Mouse (Mus musculus) MEL (cell line): ENCODE data around the gene Eif4g1. TPM values are rescaled to one million over a fixed set of nuclear protein-coding genes. Genes with fewer than 3 reads are reported as not detected.

Source experiments
- DNase-seq: peaks from one replicate; pipeline ENCODE4 v3.0.0; 2011; ENCODE audit warnings: low read depth, low spot score
- H3K27ac ChIP-seq: 2 replicates; pipeline ENCODE4 v1.5.1; 2012; ENCODE audit warnings: low read depth, mild to moderate bottlenecking, control low read depth, low read length, moderate library complexity; ENCODE audit not compliant: control insufficient read depth
- H3K27me3 ChIP-seq, 2 experiments: fragments of 150-350 bp in 1 of 2; sonication (generic) in 1 of 2; 2 replicates each; pipeline ENCODE4 v1.6.1; 2012; ENCODE audit warnings: low read length in 2 of 2, mild to moderate bottlenecking in 2 of 2, improper control_type of control experiment in 1 of 2, moderate library complexity in 1 of 2; ENCODE audit not compliant: insufficient read depth in 2 of 2, control insufficient read depth in 1 of 2
- H3K36me3 ChIP-seq, 2 experiments: 2 replicates each; pipeline ENCODE4 v1.6.1; 2012 to 2014; ENCODE audit warnings: low read length in 2 of 2, improper control_type of control experiment in 1 of 2, inconsistent platforms in 1 of 2, mild to moderate bottlenecking in 1 of 2; ENCODE audit not compliant: insufficient read depth in 2 of 2, control insufficient read depth in 1 of 2
- H3K4me1 ChIP-seq, 2 experiments: fragments of 150-350 bp in 1 of 2; sonication (generic) in 1 of 2; 2 replicates each; pipeline ENCODE4 v1.6.1; 2012; ENCODE audit warnings: low read length in 2 of 2, improper control_type of control experiment in 1 of 2, mild to moderate bottlenecking in 1 of 2; ENCODE audit not compliant: insufficient read depth in 2 of 2, control insufficient read depth in 1 of 2
- H3K4me3 ChIP-seq, 2 experiments: fragments of 150-350 bp in 1 of 2; sonication (generic) in 1 of 2; 2 replicates each; pipeline ENCODE4 v1.5.1; 2012; ENCODE audit warnings: low read depth in 2 of 2, low read length in 2 of 2, mild to moderate bottlenecking in 2 of 2, moderate library complexity in 2 of 2, control low read depth in 1 of 2, improper control_type of control experiment in 1 of 2; ENCODE audit not compliant: control insufficient read depth in 1 of 2, insufficient read depth in 1 of 2
- H3K79me2 ChIP-seq: 2 replicates; pipeline ENCODE4 v1.6.1; 2012; ENCODE audit warnings: mild to moderate bottlenecking, low read length, moderate library complexity; ENCODE audit not compliant: control insufficient read depth, poor library complexity, insufficient read depth
- H3K9ac ChIP-seq: 2 replicates; pipeline ENCODE4 v1.6.1; 2012; ENCODE audit warnings: low read depth, mild to moderate bottlenecking, control low read depth, low read length, moderate library complexity; ENCODE audit not compliant: control insufficient read depth, poor library complexity, severe bottlenecking
- H3K9me3 ChIP-seq: fragments of 150-350 bp; sonication (generic); replicated peaks from 2 replicates; pipeline ENCODE4 v1.6.1; 2012; ENCODE audit warnings: mild to moderate bottlenecking, low read length, improper control_type of control experiment, moderate library complexity; ENCODE audit not compliant: insufficient read depth
- CTCF ChIP-seq, 3 experiments: IDR thresholded peaks in 2 of 3; conservative IDR thresholded peaks in 1 of 3; 2 replicates each; pipeline ENCODE4 v1.5.1; 2011 to 2012; ENCODE audit warnings: low read length in 3 of 3, low read depth in 2 of 3, mild to moderate bottlenecking in 2 of 3, improper control_type of control experiment in 1 of 3, inconsistent platforms in 1 of 3, mixed read lengths in 1 of 3, moderate library complexity in 1 of 3; ENCODE audit not compliant: control insufficient read depth in 1 of 3, insufficient read depth in 1 of 3, poor library complexity in 1 of 3, severe bottlenecking in 1 of 3
- E2F4 ChIP-seq: IDR thresholded peaks from 2 replicates; pipeline ENCODE4 v1.6.1; 2011; ENCODE audit warnings: low read depth, low read length, improper control_type of control experiment, borderline replicate concordance
- ELF1 ChIP-seq: IDR thresholded peaks from 2 replicates; pipeline ENCODE4 v1.6.1; 2014; ENCODE audit warnings: low read depth, mild to moderate bottlenecking, inconsistent platforms, low read length, improper control_type of control experiment, moderate library complexity
- ETS1 ChIP-seq: IDR thresholded peaks from 2 replicates; pipeline ENCODE4 v1.6.1; 2012; ENCODE audit warnings: low read depth, mild to moderate bottlenecking, inconsistent platforms, low read length, improper control_type of control experiment, moderate library complexity
- GABPA ChIP-seq: IDR thresholded peaks from 2 replicates; pipeline ENCODE4 v1.6.1; 2012; ENCODE audit warnings: low read depth, mild to moderate bottlenecking, inconsistent platforms, low read length, improper control_type of control experiment, moderate library complexity
- GATA1 ChIP-seq: IDR thresholded peaks from 2 replicates; pipeline ENCODE4 v1.6.1; 2011; ENCODE audit warnings: low read depth, low read length, improper control_type of control experiment
- JUND ChIP-seq: IDR thresholded peaks from 2 replicates; pipeline ENCODE4 v1.6.1; 2011; ENCODE audit warnings: low read depth, mild to moderate bottlenecking, improper control_type of control experiment, low read length
- KAT2A ChIP-seq: conservative IDR thresholded peaks from 2 replicates; pipeline ENCODE4 v1.6.1; 2012; ENCODE audit warnings: low read depth, low read length, improper control_type of control experiment, inconsistent platforms
- MAFK ChIP-seq: IDR thresholded peaks from 2 replicates; pipeline ENCODE4 v1.6.1; 2011; ENCODE audit warnings: low read depth, mild to moderate bottlenecking, low read length, improper control_type of control experiment, borderline replicate concordance
- MAZ ChIP-seq: IDR thresholded peaks from 2 replicates; pipeline ENCODE4 v1.6.1; 2012; ENCODE audit warnings: low read depth, mild to moderate bottlenecking, inconsistent platforms, low read length, improper control_type of control experiment
- MXI1 ChIP-seq: IDR thresholded peaks from 2 replicates; pipeline ENCODE4 v1.6.1; 2011; ENCODE audit warnings: mild to moderate bottlenecking, low read depth, low read length, improper control_type of control experiment
- MYB ChIP-seq: IDR thresholded peaks from 2 replicates; pipeline ENCODE4 v1.6.1; 2011; ENCODE audit warnings: mild to moderate bottlenecking, low read depth, low read length, improper control_type of control experiment
- MYC ChIP-seq: IDR thresholded peaks from 2 replicates; pipeline ENCODE4 v1.6.1; 2011; ENCODE audit warnings: low read depth, mild to moderate bottlenecking, low read length, improper control_type of control experiment, moderate library complexity
- NELFE ChIP-seq: IDR thresholded peaks from 2 replicates; pipeline ENCODE4 v1.6.1; 2011; ENCODE audit warnings: low read depth, low read length, improper control_type of control experiment
- NRF1 ChIP-seq: IDR thresholded peaks from 2 replicates; pipeline ENCODE4 v1.6.1; 2014; ENCODE audit warnings: low read depth, mild to moderate bottlenecking, inconsistent platforms, low read length, improper control_type of control experiment, moderate library complexity; ENCODE audit not compliant: poor library complexity, insufficient read depth, severe bottlenecking
- POLR2AphosphoS2 ChIP-seq: IDR thresholded peaks from 2 replicates; pipeline ENCODE4 v1.6.1; 2011; ENCODE audit warnings: low read length, improper control_type of control experiment
- POLR2AphosphoS5 ChIP-seq: IDR thresholded peaks from 2 replicates; pipeline ENCODE4 v1.6.1; 2012; ENCODE audit warnings: low read depth, borderline replicate concordance, mild to moderate bottlenecking, inconsistent platforms, low read length, moderate library complexity, mixed read lengths
- RAD21 ChIP-seq: IDR thresholded peaks from 2 replicates; pipeline ENCODE4 v1.6.1; 2011; ENCODE audit warnings: mild to moderate bottlenecking, low read depth, low read length, improper control_type of control experiment
- SIN3A ChIP-seq: IDR thresholded peaks from 2 replicates; pipeline ENCODE4 v1.6.1; 2012; ENCODE audit warnings: low read length, improper control_type of control experiment, inconsistent platforms
- SMC3 ChIP-seq: IDR thresholded peaks from 2 replicates; pipeline ENCODE4 v1.6.1; 2011; ENCODE audit warnings: low read depth, low read length, improper control_type of control experiment
- TAL1 ChIP-seq: IDR thresholded peaks from 2 replicates; pipeline ENCODE4 v1.6.1; 2012; ENCODE audit warnings: mild to moderate bottlenecking, inconsistent platforms, low read length, moderate library complexity, mixed read lengths
- TBP ChIP-seq: IDR thresholded peaks from 2 replicates; pipeline ENCODE4 v1.8.0; 2011; ENCODE audit warnings: low read depth, low read length, improper control_type of control experiment
- UBTF ChIP-seq: IDR thresholded peaks from 2 replicates; pipeline ENCODE4 v1.6.1; 2012; ENCODE audit warnings: low read depth, mild to moderate bottlenecking, inconsistent platforms, low read length, improper control_type of control experiment, moderate library complexity, borderline replicate concordance; ENCODE audit not compliant: insufficient read depth
- USF1 ChIP-seq: IDR thresholded peaks from 2 replicates; pipeline ENCODE4 v1.6.1; 2014; ENCODE audit warnings: low read depth, mild to moderate bottlenecking, inconsistent platforms, low read length, improper control_type of control experiment, moderate library complexity
- USF2 ChIP-seq, 2 experiments: IDR thresholded peaks; 2 replicates each; pipeline ENCODE4 v1.6.1; 2011 to 2012; ENCODE audit warnings: improper control_type of control experiment in 2 of 2, low read length in 2 of 2, borderline replicate concordance in 1 of 2, inconsistent platforms in 1 of 2, low read depth in 1 of 2, mild to moderate bottlenecking in 1 of 2; ENCODE audit not compliant: insufficient read depth in 1 of 2
- ZKSCAN1 ChIP-seq: IDR thresholded peaks from 2 replicates; pipeline ENCODE4 v1.6.1; 2012; ENCODE audit warnings: low read depth, mild to moderate bottlenecking, inconsistent platforms, low read length, improper control_type of control experiment, moderate library complexity
- ZNF384 ChIP-seq: IDR thresholded peaks from 2 replicates; pipeline ENCODE4 v1.6.1; 2012; ENCODE audit warnings: low read depth, mild to moderate bottlenecking, inconsistent platforms, low read length, improper control_type of control experiment
- polyA plus RNA-seq, 2 experiments: library from polyadenylated mRNA; stranded (reverse) in 1 of 2; unstranded in 1 of 2; fragments of >175 nt in 1 of 2; fragments of >200 nt in 1 of 2; gene quantifications; 2 replicates each; pipeline versions ENCODE4 v1.2.1 to v1.2.4; 2012; ENCODE audit warnings: low replicate concordance in 2 of 2, low read depth in 1 of 2; ENCODE audit not compliant: insufficient read length in 2 of 2, insufficient read depth in 1 of 2, missing spikeins in 1 of 2
- total RNA-seq: library from RNA; depleted of rRNA; stranded (reverse); fragments of 300-350 nt; gene quantifications from 2 replicates; pipeline ENCODE4 v1.2.3, GENCODE M21; 2012

The Eif4g1 gene
- total and polyA plus RNA-seq, 3 experiments: 327 to 436 (median 409) TPM

DNA sequence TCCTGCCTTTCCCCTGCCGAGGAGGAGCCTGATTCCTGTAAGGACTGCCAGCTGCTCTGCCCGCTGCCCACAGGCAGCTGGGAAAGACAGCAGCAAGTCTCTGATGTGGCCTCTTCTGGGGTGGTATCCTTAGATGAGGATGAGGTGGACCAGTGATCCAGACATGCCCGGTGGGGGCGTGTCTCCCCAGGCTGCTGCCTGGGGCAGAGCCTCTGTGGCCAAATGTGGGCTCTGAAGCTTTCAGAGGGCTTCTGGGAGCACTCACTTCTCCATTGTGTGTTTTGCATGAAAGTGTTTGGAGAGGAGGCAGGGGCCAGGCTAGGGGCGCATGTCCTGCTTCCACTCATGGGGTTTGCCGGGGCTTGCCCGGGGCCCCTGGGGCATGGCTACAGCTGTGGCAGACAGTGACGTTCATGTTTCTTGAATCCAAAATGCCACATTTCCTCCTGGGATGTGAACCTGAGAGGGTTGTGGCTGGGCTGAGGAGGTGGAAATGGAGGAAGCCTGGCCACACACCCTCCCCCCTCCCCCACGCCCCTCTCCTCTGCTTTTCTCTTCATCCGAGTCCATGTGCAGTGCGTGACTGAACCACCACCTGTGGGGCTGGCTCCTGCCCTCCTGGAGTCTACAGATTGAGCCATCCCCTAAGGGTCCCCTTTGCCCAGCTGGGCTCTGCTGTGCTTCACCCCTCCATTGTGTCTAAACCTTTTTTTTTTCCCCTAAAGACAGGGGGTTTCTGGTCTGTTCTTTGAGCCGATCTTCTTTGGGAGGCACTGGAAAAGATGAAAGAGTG is 33.8 kb downstream of the Eif4g1 start:
- TF ChIP-seq POLR2AphosphoS5 (no peak), ZKSCAN1 (no peak), NRF1 (no peak), MXI1 (no peak), CTCF (IDR thresholded peaks at IDR 0.05 in 2 of 3, conservative IDR thresholded peaks at IDR 0.05 in 1 of 3; ENCODE audit: control insufficient read depth in 1 of 3, insufficient read depth in 1 of 3, low read depth in 2 of 3, low read length in 3 of 3, poor library complexity in 1 of 3, severe bottlenecking in 1 of 3) (no peak), E2F4 (no peak), MYC (no peak), MAZ (no peak), USF2 (IDR thresholded peaks at IDR 0.05; ENCODE audit: borderline replicate concordance in 1 of 2, insufficient read depth in 1 of 2, low read depth in 1 of 2, low read length in 2 of 2) (no peak)
- H3K27ac ChIP-seq: no peak overlapping the region

DNA sequence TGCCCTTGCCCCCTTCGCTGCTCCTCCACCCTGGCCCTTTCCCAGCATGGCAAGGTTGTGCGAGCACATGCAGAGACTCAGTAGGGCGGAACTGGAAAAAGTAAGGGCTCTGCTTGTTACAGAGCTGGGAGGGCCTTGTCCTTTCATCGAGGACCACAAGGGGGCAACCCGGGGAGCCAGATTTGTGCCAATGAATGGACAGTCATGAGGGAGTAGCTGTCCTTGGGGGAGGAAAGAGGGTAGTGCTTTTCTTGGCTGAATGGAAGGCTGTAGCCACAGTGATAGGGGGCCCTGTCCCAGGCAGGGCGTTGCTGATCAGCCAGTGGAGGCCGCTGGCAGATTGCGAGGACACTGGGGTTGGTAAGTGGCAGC is 34.4 kb downstream of the Eif4g1 start:
- Histone ChIP-seq H3K79me2 (no peaks in the 10 kb centered on the region), H3K27ac (no peak overlapping the region), H3K4me3 (no peak overlapping the region), H3K9me3 (no peaks in the 10 kb centered on the region), H3K9ac (no peak overlapping the region), H3K36me3 (peaks cover 0 to 34% of the 10 kb centered on the region in 2 experiments; a peak in 2 of 4 replicates), H3K27me3 (no peaks in the 10 kb centered on the region), H3K4me1 (peaks cover 15 to 33% of the 10 kb centered on the region in 2 experiments)
- peak; percentile 71 for DNase-seq
- TF ChIP-seq ZKSCAN1 (no peak), USF1 (no peak), MAFK (no peak), TBP (no peak), USF2 (IDR thresholded peaks at IDR 0.05; ENCODE audit: borderline replicate concordance in 1 of 2, insufficient read depth in 1 of 2, low read depth in 1 of 2, low read length in 2 of 2) (no peak), MYB (no peak), ZNF384 (no peak), POLR2AphosphoS5 (no peak), KAT2A (no peak), GABPA (no peak), NELFE (no peak), GATA1 (no peak), ETS1 (no peak), SIN3A (no peak), CTCF (IDR thresholded peaks at IDR 0.05 in 2 of 3, conservative IDR thresholded peaks at IDR 0.05 in 1 of 3; ENCODE audit: control insufficient read depth in 1 of 3, insufficient read depth in 1 of 3, low read depth in 2 of 3, low read length in 3 of 3, poor library complexity in 1 of 3, severe bottlenecking in 1 of 3) (peak; percentile 55 to 59 (median 55)), JUND (no peak), TAL1 (no peak), UBTF (no peak), POLR2AphosphoS2 (no peak), RAD21 (peak; percentile 12; the same call in 1 of the 2 replicates), ELF1 (no peak), SMC3 (peak; percentile 54)

More for the DNA sequence above, 33.8 kb downstream of the Eif4g1 start:
- Histone ChIP-seq H3K27me3 (no peaks in the 10 kb centered on the region), H3K79me2 (no peaks in the 10 kb centered on the region), H3K9ac (no peak overlapping the region), H3K4me3 (no peak overlapping the region), H3K36me3 (peaks cover 0 to 32% of the 10 kb centered on the region in 2 experiments; a peak in 2 of 4 replicates), H3K4me1 (peaks cover 15 to 32% of the 10 kb centered on the region in 2 experiments), H3K9me3 (no peaks in the 10 kb centered on the region)
- no peak for DNase-seq
